Mouse (Mus musculus) erythroblast, adult 5-6 weeks (primary cell): ENCODE data around the gene Srgap2. TPM values are rescaled to one million over a fixed set of nuclear protein-coding genes. Genes with fewer than 3 reads are reported as not detected.

Experiments
- ATAC-seq: replicated peaks from 2 replicates; pipeline ENCODE4 v1.8.0; 2016; ENCODE audit warnings: moderate number of reproducible peaks, mild to moderate bottlenecking, moderate TSS enrichment, inconsistent platforms; ENCODE audit not compliant: poor library complexity, low FRiP score, severe bottlenecking
- total RNA-seq, 2 experiments: library from RNA; stranded (forward) in 1 of 2; stranded (reverse) in 1 of 2; fragments of 150-400 nt in 1 of 2; fragments of 200-764, 138-1000 nt in 1 of 2; gene quantifications; 2 replicates each; pipeline versions ENCODE4 v1.2.3 to v1.2.4; 2015 to 2017; ENCODE audit warnings: low replicate concordance in 2 of 2

Gene Srgap2
- total RNA-seq, 2 experiments from 2014 or later, result 16.5 to 16.7 TPM

DNA sequence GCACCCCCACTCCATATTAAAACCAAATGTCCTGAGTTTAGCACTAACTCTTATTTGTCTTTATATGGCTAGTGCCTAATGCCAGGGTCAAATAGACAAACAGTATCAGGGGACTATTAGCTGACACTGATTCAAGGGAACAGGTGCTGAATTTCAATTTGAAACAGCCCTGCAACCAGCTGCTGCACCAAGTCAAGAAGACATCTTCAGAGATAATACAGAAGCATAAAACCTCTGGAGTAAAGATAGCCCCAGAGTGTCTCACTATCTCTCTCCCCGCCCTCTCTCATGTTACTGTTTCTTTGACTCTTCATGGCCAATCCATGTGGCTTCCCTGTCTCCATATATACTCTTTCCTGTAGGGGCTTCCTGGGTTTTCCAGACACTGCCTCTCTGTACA is 167.5 kb downstream of the Srgap2 start:
- ATAC-seq, result no peak

- ATAC-seq, result no peak
These were observed 169.9 kb downstream of the Srgap2 start for GRCm38 (mm10) chr1:131357213-131357612.

- ATAC-seq, result no peak
These were observed 175.7 kb downstream of the Srgap2 start for GRCm38 (mm10) chr1:131351436-131351835.

DNA sequence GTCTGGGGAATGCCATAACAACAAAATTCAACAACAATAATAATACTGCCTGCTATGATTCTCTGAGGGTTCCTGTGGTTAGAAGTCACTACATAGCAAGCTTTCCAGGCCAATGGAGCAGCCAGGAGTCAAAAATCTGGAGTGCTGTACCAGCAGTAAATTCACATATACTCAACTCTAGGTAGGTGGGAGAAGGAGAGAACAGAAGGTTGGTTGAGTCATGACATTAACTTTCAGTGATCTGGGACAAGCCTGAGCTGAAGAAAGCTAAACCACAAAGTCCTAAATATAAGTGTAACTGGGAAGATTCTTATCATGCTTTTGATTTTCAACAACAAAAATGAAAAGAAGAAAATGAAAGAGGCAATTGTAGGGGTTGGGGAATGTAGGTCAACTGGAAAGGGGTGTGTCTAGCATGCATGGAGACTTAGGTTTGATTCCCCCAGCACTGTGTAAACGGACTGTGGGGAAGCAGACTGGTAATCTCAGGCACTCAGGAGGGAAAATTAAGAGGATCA is 177.1 kb downstream of the Srgap2 start:
- no peak for ATAC-seq

DNA sequence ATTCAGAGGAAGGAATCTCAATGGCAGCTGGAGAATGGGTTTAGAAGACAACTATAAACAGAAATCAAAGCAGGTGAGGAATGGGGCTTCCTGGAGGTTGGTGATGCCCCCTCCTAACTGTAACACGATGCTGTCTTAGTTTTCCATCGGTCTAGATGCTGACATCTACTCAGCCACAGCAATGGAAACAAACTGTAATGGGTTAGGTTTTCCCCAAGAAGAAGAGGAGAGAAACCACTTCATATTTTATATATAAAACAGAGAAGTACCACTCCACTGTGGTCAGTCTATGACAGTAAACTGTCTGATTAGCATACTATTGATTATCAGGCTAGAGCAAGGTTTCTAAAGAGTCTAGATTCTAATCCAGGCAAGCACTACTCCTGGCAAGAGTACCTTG is 179.4 kb downstream of the Srgap2 start:
- ATAC-seq, result no peak

DNA sequence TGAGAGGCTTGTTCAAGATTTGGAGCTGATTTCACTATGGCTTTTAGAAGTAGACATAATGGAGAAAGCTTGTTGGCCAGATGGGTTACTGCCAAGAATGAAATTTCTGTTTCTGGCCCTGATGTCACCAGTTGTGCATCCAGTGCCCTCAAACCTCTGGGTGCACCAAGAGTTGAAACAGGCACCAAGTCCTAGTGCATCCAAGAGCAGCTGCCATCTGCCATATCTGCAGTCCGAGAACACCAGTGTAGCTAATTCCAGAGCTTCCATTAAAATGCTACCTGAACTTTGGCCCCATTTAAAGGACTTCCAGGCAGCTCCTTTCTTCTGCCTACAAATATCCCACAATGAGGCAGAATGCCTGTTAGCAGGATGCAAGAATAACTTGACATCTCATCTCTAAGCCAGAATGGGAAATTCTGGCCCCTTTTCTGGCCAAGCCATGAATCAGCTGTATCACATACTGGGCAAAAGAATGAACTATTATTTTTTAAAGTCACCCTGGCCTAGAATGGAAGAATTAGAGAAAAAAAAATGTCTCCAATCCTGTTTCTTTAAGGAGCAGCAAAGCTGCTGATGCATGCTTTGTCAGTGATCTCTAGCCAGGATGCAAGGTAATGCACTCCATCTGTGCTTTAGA is 180.1 kb downstream of the Srgap2 start:
- no peak for ATAC-seq

DNA sequence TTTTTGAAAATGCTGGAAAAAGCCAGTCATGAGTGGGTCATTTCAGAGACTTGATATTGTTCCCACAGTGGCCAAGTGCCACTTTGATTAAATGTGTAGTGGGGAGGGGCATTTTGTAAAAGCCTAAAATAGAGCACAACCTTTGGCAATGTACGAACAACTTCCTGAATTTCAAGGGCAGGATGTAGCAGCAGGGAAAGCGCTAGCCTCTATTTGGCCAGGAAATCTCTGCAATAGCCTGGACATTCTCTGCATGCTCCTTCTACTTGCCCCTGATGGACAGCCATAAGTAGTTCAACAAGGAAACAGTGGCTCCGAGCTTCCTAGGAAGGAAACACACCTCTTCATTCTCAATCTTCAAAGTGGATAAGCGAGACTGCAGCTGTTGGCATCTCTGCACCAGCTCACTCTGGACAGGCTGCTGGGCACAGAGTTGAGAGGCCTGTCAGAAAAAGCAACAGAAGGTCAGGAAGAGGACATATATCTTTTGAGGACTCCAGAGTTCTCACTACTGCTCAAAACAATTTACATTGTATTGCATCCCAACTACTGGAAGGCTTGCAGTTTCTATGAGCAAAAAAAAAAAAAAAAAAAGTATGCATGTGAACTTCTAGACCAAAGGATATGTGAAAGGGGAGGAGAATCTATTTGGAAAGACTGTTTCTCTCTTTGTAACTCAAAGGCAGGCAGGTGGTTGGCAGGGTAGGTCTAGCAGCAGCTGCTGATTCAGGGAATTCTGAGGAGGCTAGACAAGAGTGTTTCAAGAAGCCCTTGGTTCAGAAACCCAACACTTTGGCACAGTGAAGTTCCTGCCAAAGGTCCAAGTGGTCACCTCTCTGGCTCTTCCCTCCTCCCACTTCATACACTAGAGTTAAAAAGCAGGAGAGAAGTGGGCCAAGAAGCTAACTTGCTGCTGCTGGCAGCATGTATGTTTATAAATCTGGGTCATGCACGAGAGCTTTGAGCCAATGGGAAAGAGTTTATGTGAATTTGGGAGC is 181.4 kb downstream of the Srgap2 start:
- ATAC-seq, result no peak

- no peak for ATAC-seq
These were observed 182.5 kb downstream of the Srgap2 start for GRCm38 (mm10) chr1:131344691-131345090.

DNA sequence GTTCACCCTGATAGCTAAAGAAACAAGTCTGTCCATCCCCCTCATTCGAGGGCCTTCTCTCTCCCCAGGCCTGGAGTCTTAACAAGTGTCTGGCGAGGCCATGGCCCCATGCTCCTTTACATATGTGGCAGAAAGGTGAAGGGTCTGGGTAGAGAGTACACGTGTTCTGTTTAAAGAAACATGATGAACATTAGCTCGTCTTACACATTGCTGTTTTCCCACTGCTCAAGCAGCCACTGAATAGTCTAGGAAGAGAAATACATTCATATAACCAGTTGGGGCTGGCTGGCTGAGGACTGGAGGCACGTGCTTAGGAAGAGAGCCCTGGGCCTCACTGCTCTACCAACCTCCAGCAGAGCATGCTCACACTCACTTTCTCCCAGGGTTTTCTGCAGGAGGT is 191.1 kb downstream of the Srgap2 start:
- ATAC-seq, result no peak

- no peak for ATAC-seq
These were observed 191.5 kb downstream of the Srgap2 start for GRCm38 (mm10) chr1:131335604-131336003.

- ATAC-seq, result no peak
These were observed 196.0 kb downstream of the Srgap2 start for GRCm38 (mm10) chr1:131331180-131331579.

- ATAC-seq, result peak; percentile 55; the same call in 1 of the 2 replicates
These were observed 198.1 kb downstream of the Srgap2 start for GRCm38 (mm10) chr1:131329093-131329492.

GRCm38 (mm10) chr1:131327167-131327566 is 200.0 kb downstream of the Srgap2 start:
- ATAC-seq, result no peak

DNA sequence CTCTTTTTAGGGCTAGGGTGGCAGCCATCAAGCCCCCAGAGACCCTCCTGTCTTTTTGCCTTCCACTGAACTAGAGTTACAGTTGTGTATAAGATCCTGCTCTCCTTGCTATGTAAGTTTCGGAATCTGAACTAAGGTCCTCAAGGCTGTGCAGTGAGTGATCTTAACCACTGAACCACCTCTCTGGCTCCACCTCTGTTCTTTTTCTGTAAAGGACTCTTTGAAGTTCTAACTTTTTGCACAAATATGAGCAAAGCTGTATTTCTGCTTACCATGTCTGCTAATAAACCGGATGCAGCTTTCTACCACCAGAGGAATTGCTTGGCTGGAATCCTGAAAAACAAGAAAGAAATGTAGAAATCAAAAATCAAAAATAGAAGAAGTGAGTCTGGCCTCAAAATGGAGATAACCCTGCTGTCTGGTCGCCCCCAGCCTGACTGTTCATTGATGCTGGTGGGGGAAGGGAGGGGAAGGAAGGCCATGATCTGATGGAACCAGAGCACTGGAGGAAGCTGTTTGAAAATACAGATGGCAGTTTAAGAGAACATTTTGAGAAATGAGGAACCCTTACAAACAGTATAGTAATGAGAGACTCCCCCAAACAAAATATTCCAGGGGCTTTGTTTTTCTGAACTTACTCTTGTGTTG is 202.2 kb downstream of the Srgap2 start:
- ATAC-seq, result no peak

- ATAC-seq, result no peak
These were observed 207.4 kb downstream of the Srgap2 start for GRCm38 (mm10) chr1:131319598-131320330.

- no peak for ATAC-seq
These were observed 208.8 kb downstream of the Srgap2 start for GRCm38 (mm10) chr1:131318397-131318796.

DNA sequence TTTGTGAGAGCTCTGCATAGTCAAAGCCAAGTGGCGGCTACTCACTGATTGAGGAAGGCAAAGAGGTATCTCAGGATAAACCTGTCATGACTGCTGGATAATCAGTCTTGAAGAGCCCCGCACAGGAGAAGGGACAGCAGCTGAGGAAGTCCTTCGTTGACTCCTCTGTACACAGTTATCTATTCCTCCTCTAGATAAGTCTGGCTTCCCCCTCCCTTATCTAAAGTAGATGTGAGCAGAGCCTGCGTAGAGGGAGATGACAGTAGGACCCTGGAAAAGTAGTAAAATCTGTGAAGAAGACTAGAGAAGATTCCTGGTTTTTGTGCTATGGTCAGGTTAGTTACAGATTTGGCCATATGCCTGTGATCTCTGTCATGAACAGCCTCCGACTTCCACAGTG is 209.5 kb downstream of the Srgap2 start:
- ATAC-seq, result no peak

DNA sequence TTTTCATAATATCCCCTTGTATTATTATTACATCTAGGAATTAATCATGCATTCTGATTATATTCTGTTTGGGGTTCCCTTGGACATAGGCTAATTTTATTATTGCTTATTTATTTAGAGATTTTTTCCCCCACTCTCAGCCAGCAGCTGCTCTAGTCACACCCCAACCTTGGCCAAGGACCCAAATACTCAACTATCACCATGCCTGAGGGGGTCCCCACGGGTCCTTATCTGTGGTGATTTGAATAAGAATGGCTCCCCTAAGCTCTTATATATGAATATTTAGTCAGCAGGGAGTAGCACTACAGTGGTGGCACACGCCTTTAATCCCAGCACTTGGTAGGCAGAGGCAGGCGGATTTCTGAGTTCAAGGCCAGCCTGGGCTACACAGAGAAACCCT is 215.9 kb downstream of the Srgap2 start:
- ATAC-seq, result no peak

- no peak for ATAC-seq
These were observed 216.8 kb downstream of the Srgap2 start for GRCm38 (mm10) chr1:131310237-131310818.
